Mouse (Mus musculus) cerebellum, adult 8-10 months (tissue): ENCODE measurements around the gene Dynll1.

Source experiments
- DNase-seq: peaks from one replicate; pipeline ENCODE4 v3.0.0; 2022

The Dynll1 gene

DNA sequence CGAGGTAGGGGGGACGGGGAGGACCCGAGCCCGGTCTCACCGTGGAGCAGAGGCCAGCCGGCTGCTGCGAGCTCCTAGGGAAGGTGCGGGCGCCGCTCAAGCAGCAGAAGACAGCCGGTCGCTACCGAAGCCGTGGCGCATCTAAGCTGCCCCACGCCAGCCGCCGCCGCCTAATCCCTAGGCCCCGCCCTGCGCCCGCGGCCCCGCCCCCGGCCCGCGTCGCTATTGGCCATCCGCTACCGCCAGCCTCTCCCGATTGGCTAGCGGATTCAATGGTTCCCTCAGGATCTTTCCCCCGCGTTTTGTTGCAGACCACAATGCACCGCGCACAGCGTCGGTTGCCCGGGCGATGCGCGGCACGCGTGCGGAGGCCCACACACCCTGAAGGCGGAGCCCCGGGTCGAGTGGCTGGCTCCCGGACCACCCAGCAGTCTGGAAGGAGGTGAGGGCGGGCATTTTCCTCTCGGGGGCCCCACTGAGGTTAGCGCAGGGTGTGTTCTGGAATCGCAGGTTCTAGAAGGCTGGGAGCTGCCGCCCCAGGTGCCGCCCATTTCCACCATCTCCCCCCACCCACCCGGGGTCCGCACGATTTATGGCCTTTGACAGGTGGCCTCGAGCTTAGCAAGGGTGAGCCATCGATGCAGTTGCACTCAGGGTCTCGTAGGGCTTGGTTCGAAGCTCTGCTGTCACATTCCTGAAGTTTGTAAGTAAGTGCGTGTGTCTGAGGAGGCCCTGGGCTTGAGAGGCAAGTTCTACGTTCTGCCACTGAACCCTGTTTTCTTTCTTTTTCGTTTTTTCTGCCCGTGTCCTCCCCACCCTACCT lies at the start of gene Dynll1:
TSS of gene Dynll1 (minus strand) at position 208 of the 823 bp plus-strand sequence.
- peak; percentile 100 for DNase-seq

DNA sequence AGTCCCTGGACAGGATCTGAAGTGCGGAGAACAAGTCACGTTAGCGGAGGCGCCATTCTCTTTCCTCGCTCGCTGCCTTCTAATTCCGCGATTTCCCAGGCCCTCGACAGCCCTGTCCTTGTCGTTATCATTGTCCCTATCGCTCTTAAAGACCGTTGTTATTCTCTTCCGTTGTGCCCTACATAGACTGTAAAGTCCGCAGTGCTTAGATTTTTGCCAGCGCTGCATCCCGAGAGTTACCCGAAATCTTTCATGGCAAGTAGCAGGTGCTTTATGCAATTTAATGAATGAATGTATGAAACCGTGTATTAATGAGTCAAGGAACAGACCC lies 48.4 kb upstream of the Dynll1 start:
- DNase-seq, result no peak

DNA sequence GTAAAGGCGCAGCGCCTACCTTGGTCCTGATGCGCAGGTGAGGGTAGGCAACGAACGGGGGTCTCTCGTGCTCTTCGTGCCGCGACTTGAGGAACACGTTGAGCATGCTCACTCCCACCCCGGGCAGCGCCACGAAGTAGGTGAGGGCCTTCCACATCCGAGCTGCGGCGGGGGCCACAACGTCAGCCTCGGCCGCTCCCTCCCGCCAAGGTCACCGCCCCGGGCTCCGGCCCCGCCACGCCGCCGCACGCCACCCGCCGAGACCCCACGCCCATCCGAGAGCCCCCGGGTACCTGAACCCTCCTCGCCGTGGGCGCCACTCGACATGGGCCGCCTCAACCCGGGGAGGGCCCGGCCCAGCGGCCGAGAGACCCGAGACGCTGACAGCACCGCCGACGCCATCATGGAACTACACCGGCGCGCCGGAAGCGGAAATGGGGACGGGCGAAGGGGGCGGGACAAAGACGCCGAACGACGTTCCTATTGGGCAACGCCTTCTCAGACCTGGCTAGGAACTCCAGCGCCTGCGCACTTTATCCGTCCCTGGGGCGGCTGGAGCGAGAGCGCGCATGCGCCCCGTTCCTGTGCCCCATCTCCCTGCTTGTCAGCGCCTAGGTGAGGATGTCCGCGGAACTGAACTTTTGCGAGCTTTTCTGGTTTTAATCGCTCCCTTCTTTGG lies 47.9 kb upstream of the Dynll1 start, which contains the start of gene Cox6a1:
TSS of gene Cox6a1 (minus strand) at position 436 of the 679 bp plus-strand sequence.
- DNase-seq, result peak; percentile 99

DNA sequence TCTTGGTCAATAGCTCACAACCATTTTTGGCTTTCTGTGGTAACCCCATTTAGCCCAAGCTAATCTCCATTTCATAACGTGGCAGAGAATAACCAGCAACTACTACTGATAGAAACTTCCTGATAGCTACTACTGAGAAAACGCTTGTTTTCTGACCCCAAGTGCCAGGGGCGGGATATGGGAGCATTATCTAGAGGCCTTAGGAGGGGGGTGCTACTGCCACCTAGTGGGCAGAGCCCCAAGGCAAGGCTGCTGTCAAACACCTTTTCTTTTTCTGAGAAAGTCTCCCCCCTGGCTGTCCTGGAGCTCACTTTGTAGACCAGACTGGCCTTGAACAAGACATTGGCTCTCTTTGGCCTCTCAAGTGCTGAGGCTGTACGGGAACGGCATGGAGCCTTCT lies 46.8 kb upstream of the Dynll1 start:
- peak; percentile 78 for DNase-seq

DNA sequence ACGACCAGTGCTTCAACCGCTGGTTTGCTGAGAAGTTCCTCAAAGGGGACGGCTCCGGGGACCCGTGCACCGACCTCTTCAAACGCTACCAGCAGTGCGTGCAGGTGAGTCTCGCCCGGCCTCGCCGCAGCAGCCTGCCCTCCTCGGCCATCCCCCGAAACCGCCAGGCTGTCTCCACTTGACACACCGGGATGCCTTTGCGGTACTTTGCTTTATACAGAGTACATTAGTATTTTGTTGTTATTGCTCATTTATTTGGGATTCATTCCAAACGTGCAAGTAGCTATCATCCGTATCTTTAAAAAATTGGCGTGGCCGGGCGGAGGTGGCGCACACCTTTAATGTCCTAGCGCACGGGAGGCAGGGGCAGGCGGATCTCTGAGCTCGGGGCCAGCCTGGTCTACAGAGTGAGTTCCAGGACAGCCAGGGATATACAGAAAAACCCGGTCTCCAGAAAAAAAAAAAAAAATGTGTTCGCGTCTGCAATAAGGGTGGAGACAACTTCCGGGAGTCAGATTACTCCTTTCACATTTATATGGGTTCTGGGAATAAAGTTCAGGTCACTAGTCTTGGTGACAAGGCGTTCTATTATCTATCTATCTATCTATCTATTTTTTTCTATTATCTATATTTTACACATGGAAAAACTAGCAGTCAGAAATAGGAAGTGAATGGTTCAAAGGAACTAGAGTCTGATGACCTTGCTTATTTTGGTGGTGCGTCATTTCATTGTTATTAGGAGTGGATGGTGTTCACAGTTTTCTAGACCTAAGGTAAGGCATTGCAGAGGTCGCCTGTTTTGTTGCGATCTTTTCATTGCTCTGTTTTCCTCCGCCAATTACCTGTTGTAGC lies 40.7 kb upstream of the Dynll1 start:
- no peak for DNase-seq

DNA sequence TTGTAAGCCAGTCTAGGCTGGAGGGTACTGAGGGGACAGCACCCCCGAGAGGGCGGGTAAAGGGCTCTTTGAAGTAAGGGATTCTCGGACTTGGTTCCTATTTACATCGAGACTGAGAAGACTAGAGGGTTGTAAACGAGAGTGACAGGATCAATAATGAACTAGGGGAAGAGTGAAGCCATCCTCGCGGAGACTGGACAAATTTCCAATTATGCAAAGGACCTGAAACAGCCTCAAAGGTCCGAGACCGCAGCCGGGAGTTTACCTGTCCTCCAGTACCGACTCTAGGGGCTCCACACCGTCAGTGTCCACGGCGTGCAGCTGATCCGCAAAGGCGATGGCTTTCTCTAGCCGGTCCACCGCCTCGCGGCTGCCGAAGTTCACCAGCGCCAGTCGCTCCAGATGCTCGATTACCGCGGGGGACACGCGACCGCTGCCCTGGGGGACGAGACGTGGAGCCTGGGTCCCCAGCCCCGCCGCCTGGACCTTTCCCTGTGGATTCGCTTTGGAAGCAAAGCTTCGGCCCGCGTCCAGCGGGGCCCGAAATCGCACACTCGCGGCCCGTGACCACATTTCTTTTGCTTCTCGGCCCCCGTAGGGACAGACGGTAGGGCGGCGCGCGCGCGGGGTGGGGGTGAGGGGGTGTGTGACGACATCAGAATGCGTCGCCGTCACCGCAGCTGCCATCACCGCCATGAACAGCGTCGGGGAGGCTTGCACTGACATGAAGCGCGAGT lies 39.9 kb upstream of the Dynll1 start, which contains the start of the genes Gatc and Triap1:
TSS of gene Gatc (minus strand) at position 602 of the 737 bp plus-strand sequence.
TSS of gene Triap1 (plus strand) at position 649 of the 737 bp plus-strand sequence.
- peak; percentile 91 for DNase-seq

DNA sequence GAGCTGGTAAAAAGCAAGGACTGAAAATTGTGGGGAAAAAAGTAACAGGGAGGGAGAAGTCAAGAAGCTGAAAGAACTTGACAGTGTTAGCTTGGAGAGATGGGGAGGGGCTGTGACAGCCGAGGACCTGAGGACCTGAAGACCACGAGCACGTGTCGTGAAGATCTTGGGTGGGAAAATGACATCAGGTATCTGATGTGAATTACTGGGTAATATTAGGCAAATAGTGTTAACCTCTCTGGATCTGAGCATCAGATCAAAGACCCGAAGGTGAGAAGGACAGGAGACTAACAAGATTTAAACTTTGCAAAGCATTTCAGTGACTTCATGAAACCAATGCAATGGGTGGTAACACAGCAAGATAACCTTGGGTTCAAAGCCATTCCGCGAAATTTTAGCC lies 39.2 kb upstream of the Dynll1 start:
- no peak for DNase-seq

DNA sequence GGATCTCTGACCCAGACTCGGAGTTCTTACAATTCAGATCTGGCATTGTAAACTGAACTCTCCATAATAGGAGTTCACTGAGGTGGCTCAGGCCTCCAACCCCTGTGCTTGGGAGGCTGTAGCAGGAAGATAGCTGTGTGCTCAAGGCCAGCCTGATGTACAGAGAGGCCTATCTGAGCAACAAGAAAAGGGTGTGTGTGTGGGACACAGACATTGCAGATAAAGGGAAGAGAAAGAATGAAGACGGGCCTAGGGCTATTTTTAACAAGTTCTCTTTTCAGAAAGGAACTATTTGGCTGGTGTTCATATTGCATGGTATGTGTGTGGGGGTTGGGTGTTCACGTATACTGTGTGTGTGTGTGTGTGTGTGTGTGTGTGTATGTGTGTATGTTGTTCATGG lies 32.8 kb upstream of the Dynll1 start:
- DNase-seq, result no peak

DNA sequence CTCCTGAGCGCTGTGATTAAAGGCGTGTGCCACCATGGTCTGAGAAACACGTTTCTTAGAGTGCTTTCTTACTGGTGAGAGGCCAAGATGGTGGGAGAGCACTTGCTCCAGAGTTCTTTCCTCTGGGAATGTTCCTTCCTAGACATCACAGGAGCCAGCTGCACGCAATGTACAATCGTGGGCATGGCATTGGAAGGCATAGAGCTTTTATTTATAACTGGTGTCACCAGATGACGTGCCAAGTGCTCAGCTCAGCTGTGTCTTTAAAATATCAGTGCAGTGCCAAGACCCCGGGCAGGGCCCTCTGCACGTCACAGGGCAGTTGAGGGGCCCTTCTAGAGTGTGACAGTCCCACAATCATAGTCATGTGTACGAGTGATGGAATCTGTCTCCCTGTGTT lies 30.2 kb upstream of the Dynll1 start:
- no peak for DNase-seq

DNA sequence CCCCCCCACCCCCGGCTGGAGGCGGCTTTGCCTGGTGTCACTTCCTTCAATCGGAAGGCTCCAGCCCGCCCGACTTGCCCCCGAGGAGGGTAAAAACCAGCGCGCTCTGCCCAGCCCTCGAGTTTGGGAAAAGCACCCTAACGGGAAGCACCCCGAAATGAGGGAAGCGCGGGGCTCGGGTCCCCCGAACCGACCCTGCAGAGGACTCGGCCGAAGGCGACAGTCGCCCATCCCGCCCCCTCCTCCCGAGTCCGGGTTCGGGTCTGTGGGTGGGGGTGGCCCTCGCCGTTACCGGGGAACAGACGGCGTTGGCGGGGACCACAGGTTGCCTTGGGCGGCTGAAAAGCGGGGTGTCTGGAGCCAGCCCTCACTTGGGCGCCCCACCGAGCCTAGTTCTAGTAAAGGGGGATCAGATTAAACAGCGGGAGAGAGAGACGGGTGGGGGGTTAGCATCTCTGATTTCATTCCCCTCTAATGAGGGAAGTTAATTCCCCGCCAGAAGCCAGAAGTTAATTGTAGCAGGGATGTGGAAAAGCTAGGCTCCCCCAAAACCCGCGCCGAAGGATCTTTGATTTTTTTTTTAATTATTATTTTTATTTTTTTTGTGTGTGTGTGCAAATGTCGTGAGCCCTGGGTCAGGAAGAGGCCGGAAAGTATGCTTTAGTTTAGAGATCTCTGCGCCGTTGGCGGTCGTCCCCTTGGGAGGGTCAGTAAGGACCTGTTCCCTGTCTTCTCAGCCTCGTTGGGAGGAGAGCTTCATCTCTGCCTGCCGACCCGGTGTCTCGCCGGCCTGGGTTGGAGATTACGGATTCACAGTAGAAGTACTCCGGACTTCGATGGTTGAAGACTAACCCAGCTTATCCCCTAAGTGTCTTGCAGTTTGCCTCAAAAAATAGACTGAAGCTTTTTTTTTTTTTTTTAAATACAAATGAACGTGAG lies 27.1 kb upstream of the Dynll1 start:
- peak; percentile 51 for DNase-seq

DNA sequence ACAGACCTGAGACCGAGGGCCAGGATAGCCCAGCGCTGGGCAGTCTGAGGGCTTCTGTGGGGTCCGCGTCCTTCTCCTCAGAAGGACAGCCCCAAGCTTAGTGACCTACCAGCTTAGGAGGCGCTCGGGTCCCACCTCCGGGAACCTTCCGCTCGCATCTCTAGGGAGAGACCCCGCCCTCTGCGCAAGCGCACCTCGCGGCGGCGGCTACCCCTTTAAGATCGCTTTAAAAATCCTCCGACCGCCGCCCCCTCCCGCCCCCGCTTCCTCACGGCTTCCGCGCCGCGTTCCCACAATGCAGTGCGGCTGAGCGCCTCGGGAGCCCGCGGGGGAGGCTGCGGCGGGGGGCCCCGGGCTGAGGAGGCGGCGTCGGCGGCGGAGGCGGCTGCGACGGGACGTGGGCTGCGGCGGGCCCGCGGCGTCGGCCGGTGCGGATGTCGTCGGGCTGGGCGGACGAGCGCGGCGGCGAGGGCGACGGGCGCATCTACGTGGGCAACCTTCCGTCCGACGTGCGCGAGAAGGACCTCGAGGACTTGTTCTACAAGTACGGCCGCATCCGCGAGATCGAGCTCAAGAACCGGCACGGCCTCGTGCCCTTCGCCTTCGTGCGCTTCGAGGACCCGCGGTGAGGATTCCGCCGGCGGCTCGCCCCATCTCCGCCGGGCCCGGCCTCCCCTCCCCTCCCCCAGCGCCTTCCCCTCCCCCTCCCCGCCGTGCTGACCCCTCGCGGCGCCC lies 26.2 kb upstream of the Dynll1 start, which contains the start of gene Srsf9:
TSS of gene Srsf9 (plus strand) at position 303 of the 735 bp plus-strand sequence.
- DNase-seq, result peak; percentile 96

DNA sequence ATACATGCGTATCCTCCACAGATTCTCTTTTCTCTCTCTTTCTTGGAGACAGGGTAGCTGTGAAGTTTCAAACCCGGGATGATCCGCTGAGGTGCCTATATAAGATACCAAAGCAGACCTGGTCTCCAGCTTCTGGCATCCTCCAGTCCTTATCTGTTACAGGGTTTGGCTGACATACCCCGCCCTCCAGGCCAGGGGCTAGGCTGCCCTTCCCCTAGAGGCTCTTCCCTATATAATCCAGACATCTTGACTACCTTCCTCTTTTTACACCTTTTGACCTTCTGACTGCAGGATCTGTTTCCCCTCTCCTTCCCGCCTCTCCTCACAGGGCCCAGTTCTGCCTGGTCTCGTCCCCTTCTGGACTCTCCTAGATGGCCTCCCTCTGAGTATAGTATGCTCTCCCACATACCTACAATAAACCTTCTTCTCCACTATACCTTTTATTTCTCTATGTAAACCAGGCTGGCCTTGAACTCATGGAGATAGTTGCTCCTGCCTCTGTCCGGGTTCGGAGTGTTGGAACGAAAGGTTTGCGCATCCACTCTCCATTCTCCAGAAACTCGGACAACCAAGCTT lies 25.5 kb upstream of the Dynll1 start:
- no peak for DNase-seq

DNA sequence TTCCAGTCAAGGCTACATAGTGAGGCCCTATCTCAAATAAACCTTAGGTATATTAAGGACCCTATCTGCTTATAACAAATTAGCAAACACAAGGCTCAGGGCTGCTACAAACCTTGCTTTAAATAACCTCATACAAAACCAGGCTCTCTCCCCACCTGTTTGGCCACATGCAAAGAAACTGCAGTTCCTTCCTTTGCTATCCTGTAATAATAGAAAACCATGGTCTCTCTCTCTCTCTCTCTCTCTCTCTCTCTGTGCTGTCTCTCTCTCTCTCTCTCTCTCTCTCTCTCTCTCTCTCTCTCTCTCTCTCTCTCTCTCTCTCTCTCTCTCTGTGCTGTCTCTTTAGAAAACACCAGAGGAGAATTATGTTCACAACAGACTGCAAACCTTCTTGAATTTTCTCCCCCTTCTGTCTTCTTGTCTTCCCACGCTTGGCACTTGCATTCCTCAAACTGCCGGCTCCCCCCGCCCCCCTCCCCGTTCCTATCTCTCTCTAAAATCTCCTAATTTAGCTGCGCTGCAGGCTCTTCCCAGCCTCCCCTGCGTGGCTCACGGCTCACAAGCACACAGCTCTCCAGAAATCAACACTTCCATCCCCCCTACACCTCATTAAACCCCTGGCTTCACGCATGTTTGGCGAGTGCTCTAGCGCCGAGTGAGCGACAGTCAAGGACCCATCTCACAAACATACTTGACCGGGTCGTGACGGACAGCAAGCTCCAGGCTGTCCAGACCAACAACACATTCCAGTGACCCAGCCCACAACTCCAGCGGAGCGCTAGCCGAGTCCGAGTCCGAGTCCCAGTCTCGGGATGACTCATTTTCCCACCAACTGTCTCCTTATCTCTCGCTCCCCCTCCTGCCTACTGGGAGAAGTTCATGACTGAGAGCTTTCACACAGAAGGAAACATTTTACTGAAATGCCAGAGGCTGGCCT lies 18.5 kb upstream of the Dynll1 start:
- peak; percentile 79 for DNase-seq

DNA sequence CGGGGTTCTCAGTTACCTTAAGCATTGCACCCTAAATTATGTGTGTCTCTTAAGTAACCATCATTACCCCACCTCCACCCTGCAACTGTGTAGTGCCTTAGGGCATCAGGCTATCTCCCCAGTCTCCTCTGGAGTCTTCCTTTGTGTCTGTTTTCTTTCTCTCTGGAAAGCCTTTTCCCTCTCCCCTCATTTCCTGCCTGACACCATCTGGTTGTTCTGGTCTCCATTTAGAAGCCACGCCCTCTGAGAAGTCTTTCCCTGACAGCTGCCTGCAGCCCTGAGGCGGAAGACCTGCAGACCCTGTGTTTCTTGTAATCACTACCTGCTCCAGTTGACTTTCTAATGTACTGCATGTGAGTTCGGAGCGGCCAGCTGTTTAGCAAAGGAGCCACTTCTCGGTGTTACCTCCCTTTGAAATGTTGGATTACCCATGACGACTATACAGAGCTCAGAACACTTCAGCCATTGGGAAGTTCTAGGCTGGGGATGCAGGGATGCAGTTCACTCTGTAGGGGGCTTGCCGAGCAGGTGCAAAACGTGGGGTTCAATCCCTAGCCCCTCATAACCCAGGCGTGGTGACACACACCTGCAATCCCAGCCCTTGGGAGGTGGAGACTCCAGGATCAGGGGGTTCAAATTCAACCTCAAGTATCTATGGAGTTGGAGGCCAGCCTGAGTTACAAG lies 17.0 kb upstream of the Dynll1 start:
- no peak for DNase-seq

DNA sequence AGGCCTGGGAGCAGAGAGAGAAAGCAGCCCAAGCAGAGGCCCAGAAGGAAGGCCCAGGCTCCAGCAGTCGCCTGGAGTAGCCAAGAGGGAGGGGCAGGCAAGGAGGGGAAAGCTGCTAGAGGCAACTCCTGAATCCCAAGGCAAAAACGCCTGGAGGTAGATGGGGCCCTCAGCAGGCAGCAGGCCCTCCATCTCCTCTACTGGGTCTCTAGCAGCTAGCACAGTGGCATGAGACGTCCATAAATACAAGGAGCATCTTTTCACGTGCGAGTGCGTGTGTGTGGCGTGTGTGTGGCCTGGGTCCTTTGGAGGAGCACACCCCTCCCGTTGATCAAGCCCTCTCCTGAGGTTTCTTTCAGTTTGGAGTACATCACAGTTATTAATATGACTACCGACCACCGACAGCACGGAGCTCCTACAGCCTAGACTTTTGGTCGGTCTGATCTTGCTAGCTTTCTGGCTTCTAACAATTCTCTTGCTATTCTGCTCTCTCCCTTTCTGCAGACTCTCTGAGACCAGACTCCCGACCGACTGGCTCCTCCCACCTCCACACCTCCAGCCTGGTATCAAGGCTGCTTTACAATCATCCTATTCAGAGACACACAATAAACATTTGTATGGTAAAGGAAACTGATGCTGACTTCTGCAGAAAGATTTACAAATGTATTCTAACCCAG lies 16.3 kb upstream of the Dynll1 start:
- no peak for DNase-seq

DNA sequence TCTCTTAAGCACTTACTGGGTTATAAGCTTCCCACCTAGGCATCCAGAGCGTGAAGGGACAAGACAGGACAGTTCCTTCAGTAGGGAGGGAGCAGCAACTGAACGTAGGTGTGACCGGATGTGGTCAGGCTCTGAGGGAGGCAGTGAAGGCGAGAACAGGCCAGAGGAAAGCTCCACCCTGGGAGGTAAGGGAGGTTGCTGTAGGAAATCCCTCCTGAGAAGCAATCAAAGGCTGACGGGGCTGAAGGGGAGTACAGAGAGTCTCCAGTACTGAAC lies 12.8 kb upstream of the Dynll1 start:
- DNase-seq, result no peak

DNA sequence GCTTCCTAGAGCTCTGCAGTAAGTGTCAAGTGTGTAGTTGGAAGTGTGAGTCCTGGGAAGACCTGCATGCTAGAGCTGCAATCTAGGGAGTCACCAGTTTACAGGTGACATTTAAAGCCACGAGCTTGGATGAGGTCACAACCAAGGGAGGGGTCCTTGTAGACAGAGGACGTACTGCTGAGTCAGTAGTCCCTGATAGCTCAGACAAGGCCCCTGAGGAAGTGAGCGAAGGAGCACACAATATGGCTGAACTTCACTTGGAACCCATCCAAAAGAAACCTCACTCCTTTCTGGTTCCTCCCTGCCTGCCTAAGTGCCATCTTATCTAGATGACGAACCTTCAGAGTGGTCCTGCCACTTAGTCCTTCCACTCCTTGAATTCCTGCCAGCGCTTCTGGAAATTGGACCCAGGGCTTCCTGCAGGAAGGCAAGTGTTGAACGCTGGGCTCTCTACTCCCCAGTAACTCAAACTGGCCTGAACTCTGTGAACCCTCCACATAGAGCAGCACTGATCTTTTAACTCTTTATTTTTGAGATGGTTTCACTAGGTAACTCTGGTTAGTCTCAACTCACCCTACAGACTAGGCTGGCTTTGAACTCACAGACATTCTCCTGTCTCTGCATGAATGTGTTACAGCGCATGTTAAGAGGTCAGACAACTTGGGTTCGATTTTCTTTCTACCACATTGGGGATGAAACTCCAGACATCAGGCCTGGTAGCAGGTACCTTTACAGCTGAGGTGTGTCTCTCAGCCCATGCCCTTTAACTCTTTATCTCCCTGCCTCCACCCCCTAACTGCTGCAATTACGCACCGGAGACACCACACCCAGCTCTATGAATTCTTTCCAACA lies 12.2 kb upstream of the Dynll1 start:
- no peak for DNase-seq
